ENCODE assay signal across 19 mouse cellular contexts in the genomic region with DNA sequence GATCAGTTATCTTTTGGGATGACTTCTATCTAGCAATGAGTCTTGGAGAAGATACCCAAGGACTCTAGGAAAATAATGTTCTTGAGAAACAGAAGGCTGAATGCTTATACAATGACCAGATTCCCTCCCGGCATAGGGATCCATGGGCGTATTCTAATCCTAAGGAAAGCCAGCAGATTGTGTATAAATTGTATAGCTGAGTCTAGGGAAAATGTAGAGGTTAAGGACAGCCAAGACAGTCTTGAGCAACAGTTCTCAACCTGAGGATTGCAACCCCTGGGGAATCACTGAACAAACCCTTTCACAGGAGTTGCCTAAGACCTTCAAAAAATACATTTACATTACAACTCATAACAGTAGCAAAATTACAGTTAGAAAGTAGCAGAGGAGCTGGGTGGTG. TPM values are rescaled to one million over a fixed set of nuclear protein-coding genes. Genes with fewer than 3 reads are reported as not detected.
"Had no signal": no experiment of that assay in that cellular context is flagged by ENCODE, and none has a peak within 500 bp of the region (broad histone marks: within the 10 kb centered on the region; RNA-seq: fewer than 3 reads in every experiment).

No protein-coding gene starts in this region.

- ATAC-seq: midbrain, embryonic 16.5 days had no signal

- H3K9me3 ChIP-seq: midbrain, embryonic 10.5 days; midbrain, embryonic 12.5 days; neural tube, embryonic 13.5 days; neural tube, embryonic 15.5 days had no signal

- H3K36me3 ChIP-seq: midbrain, embryonic 10.5 days; midbrain, embryonic 12.5 days; neural tube, embryonic 13.5 days; neural tube, embryonic 15.5 days had no signal

- DNase-seq: lung, adult 18-20 months; lung, embryonic 14.5 days; lung, postnatal 10 days; lung, postnatal 4 days; midbrain, embryonic 14.5 days; retina, postnatal 1 day; right cerebral cortex, adult 18-20 months; spleen, adult 18-20 months; thymus, adult 18-20 months; thymus, postnatal 14 days; thymus, postnatal 36 days had no signal

- H3K27me3 ChIP-seq: midbrain, embryonic 12.5 days; neural tube, embryonic 13.5 days; neural tube, embryonic 15.5 days had no signal

- H3K9ac ChIP-seq: lung, embryonic 14.5 days; midbrain, embryonic 12.5 days; neural tube, embryonic 13.5 days; neural tube, embryonic 15.5 days had no signal

- H3K4me3 ChIP-seq: midbrain, embryonic 10.5 days; midbrain, embryonic 12.5 days; myocyte; neural tube, embryonic 13.5 days; neural tube, embryonic 15.5 days had no signal

- H3K27ac ChIP-seq: midbrain, embryonic 10.5 days; midbrain, embryonic 12.5 days; neural tube, embryonic 13.5 days; neural tube, embryonic 15.5 days had no signal

- H3K4me2 ChIP-seq: lung, embryonic 14.5 days; midbrain, embryonic 12.5 days; neural tube, embryonic 13.5 days; neural tube, embryonic 15.5 days had no signal

RNA-seq across cellular contexts. Expression of a gene that starts 50.3 kb away (rescaled TPM):
- total RNA-seq: megakaryocyte, adult 5-6 weeks; megakaryocyte-erythroid progenitor cell, adult 5-6 weeks had no signal
